Comparison of ENCODE assay signal across 14 mouse cellular contexts in the genomic region with DNA sequence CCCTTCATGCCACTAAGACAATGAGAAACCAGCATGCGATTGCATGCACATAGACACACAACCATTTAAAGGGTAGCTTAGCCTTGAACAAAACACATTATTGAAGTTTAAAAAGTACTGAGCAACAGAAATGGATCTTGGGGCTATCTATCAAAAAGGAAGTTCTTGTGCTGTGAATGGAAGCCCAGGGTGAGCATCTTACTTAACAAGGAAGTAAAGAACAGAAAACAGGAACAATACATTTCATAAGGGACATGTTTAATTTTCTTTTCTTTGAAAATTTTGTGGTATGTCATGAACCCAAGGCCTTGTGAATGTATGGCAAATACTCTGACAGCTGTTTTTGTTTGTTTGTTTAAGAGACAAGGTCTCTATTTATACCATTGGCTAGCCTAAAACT.
"Had no signal": no experiment of that assay in that cellular context is flagged by ENCODE, and none has a peak within 500 bp of the region (broad histone marks: within the 10 kb centered on the region; RNA-seq: fewer than 3 reads in every experiment).

No protein-coding gene starts in this region.

- H3K4me2 ChIP-seq: limb, embryonic 15.5 days; liver, embryonic 15.5 days; lung, embryonic 14.5 days; midbrain, embryonic 12.5 days; neural tube, embryonic 12.5 days had no signal

- H3K4me1 ChIP-seq: midbrain, embryonic 12.5 days; neural tube, embryonic 12.5 days had no signal

- H3K9ac ChIP-seq: limb, embryonic 15.5 days; liver, embryonic 15.5 days; lung, embryonic 14.5 days; midbrain, embryonic 12.5 days; neural tube, embryonic 12.5 days had no signal

- H3K4me3 ChIP-seq: limb, embryonic 15.5 days; liver, embryonic 15.5 days; megakaryocyte, embryonic 14.5 days; midbrain, embryonic 12.5 days; myocyte; neural tube, embryonic 12.5 days had no signal

- H3K27ac ChIP-seq: limb, embryonic 15.5 days; liver, embryonic 15.5 days; midbrain, embryonic 12.5 days; neural tube, embryonic 12.5 days; stomach, postnatal 0 days had no signal

- DNase-seq: kidney, adult 8-10 months; kidney, postnatal 36 days; layer of hippocampus, adult 9-11 months; layer of hippocampus, postnatal 36 days; lung, embryonic 14.5 days; right cerebral cortex, postnatal 14 days; thymus, postnatal 14 days had no signal

- H3K27me3 ChIP-seq: limb, embryonic 15.5 days; liver, embryonic 15.5 days; megakaryocyte, embryonic 14.5 days; midbrain, embryonic 12.5 days; neural tube, embryonic 12.5 days had no signal

- H3K9me3 ChIP-seq: limb, embryonic 15.5 days; liver, embryonic 15.5 days; megakaryocyte, embryonic 14.5 days; midbrain, embryonic 12.5 days; neural tube, embryonic 12.5 days had no signal
